Mouse (Mus musculus) MEL (cell line): Measurements from ENCODE around the gene Lman1l. TPM values are rescaled to one million over a fixed set of nuclear protein-coding genes. Genes with fewer than 3 reads are reported as not detected.

Experiments
- DNase-seq: peaks from one replicate; pipeline ENCODE4 v3.0.0; 2011; ENCODE audit warnings: low read depth, low spot score
- H3K27ac ChIP-seq: 2 replicates; pipeline ENCODE4 v1.5.1; 2012; ENCODE audit warnings: low read depth, mild to moderate bottlenecking, control low read depth, low read length, moderate library complexity; ENCODE audit not compliant: control insufficient read depth
- H3K27me3 ChIP-seq, 2 experiments: fragments of 150-350 bp in 1 of 2; sonication (generic) in 1 of 2; 2 replicates each; pipeline ENCODE4 v1.6.1; 2012; ENCODE audit warnings: low read length in 2 of 2, mild to moderate bottlenecking in 2 of 2, improper control_type of control experiment in 1 of 2, moderate library complexity in 1 of 2; ENCODE audit not compliant: insufficient read depth in 2 of 2, control insufficient read depth in 1 of 2
- H3K36me3 ChIP-seq, 2 experiments: 2 replicates each; pipeline ENCODE4 v1.6.1; 2012 to 2014; ENCODE audit warnings: low read length in 2 of 2, improper control_type of control experiment in 1 of 2, inconsistent platforms in 1 of 2, mild to moderate bottlenecking in 1 of 2; ENCODE audit not compliant: insufficient read depth in 2 of 2, control insufficient read depth in 1 of 2
- H3K4me1 ChIP-seq, 2 experiments: fragments of 150-350 bp in 1 of 2; sonication (generic) in 1 of 2; 2 replicates each; pipeline ENCODE4 v1.6.1; 2012; ENCODE audit warnings: low read length in 2 of 2, improper control_type of control experiment in 1 of 2, mild to moderate bottlenecking in 1 of 2; ENCODE audit not compliant: insufficient read depth in 2 of 2, control insufficient read depth in 1 of 2
- H3K4me3 ChIP-seq, 2 experiments: fragments of 150-350 bp in 1 of 2; sonication (generic) in 1 of 2; 2 replicates each; pipeline ENCODE4 v1.5.1; 2012; ENCODE audit warnings: low read depth in 2 of 2, low read length in 2 of 2, mild to moderate bottlenecking in 2 of 2, moderate library complexity in 2 of 2, control low read depth in 1 of 2, improper control_type of control experiment in 1 of 2; ENCODE audit not compliant: control insufficient read depth in 1 of 2, insufficient read depth in 1 of 2
- H3K79me2 ChIP-seq: 2 replicates; pipeline ENCODE4 v1.6.1; 2012; ENCODE audit warnings: mild to moderate bottlenecking, low read length, moderate library complexity; ENCODE audit not compliant: control insufficient read depth, poor library complexity, insufficient read depth
- H3K9ac ChIP-seq: 2 replicates; pipeline ENCODE4 v1.6.1; 2012; ENCODE audit warnings: low read depth, mild to moderate bottlenecking, control low read depth, low read length, moderate library complexity; ENCODE audit not compliant: control insufficient read depth, poor library complexity, severe bottlenecking
- H3K9me3 ChIP-seq: fragments of 150-350 bp; sonication (generic); replicated peaks from 2 replicates; pipeline ENCODE4 v1.6.1; 2012; ENCODE audit warnings: mild to moderate bottlenecking, low read length, improper control_type of control experiment, moderate library complexity; ENCODE audit not compliant: insufficient read depth
- BHLHE40 ChIP-seq: IDR thresholded peaks from 2 replicates; pipeline ENCODE4 v1.6.1; 2012; ENCODE audit warnings: low read depth, mild to moderate bottlenecking, inconsistent platforms, low read length, improper control_type of control experiment, borderline replicate concordance
- CHD1 ChIP-seq: IDR thresholded peaks from 2 replicates; pipeline ENCODE4 v1.6.1; 2012; ENCODE audit warnings: low read depth, mild to moderate bottlenecking, inconsistent platforms, low read length, improper control_type of control experiment
- E2F4 ChIP-seq: IDR thresholded peaks from 2 replicates; pipeline ENCODE4 v1.6.1; 2011; ENCODE audit warnings: low read depth, low read length, improper control_type of control experiment, borderline replicate concordance
- ETS1 ChIP-seq: IDR thresholded peaks from 2 replicates; pipeline ENCODE4 v1.6.1; 2012; ENCODE audit warnings: low read depth, mild to moderate bottlenecking, inconsistent platforms, low read length, improper control_type of control experiment, moderate library complexity
- GATA1 ChIP-seq: IDR thresholded peaks from 2 replicates; pipeline ENCODE4 v1.6.1; 2011; ENCODE audit warnings: low read depth, low read length, improper control_type of control experiment
- HCFC1 ChIP-seq: IDR thresholded peaks from 2 replicates; pipeline ENCODE4 v1.6.1; 2012; ENCODE audit warnings: low read depth, mild to moderate bottlenecking, inconsistent platforms, low read length, improper control_type of control experiment, moderate library complexity
- JUND ChIP-seq: IDR thresholded peaks from 2 replicates; pipeline ENCODE4 v1.6.1; 2011; ENCODE audit warnings: low read depth, mild to moderate bottlenecking, improper control_type of control experiment, low read length
- MAFK ChIP-seq: IDR thresholded peaks from 2 replicates; pipeline ENCODE4 v1.6.1; 2011; ENCODE audit warnings: low read depth, mild to moderate bottlenecking, low read length, improper control_type of control experiment, borderline replicate concordance
- MEF2A ChIP-seq: IDR thresholded peaks from 2 replicates; pipeline ENCODE4 v1.6.1; 2014; ENCODE audit warnings: low read depth, mild to moderate bottlenecking, inconsistent platforms, low read length, improper control_type of control experiment; ENCODE audit not compliant: poor library complexity, insufficient replicate concordance, severe bottlenecking; ENCODE audit errors: extremely low read depth
- MXI1 ChIP-seq: IDR thresholded peaks from 2 replicates; pipeline ENCODE4 v1.6.1; 2011; ENCODE audit warnings: mild to moderate bottlenecking, low read depth, low read length, improper control_type of control experiment
- MYB ChIP-seq: IDR thresholded peaks from 2 replicates; pipeline ENCODE4 v1.6.1; 2011; ENCODE audit warnings: mild to moderate bottlenecking, low read depth, low read length, improper control_type of control experiment
- NELFE ChIP-seq: IDR thresholded peaks from 2 replicates; pipeline ENCODE4 v1.6.1; 2011; ENCODE audit warnings: low read depth, low read length, improper control_type of control experiment
- POLR2A ChIP-seq, 2 experiments: IDR thresholded peaks; 2 replicates each; pipeline ENCODE4 v1.6.1; 2011 to 2012; ENCODE audit warnings: low read length in 2 of 2, mild to moderate bottlenecking in 2 of 2, control low read depth in 1 of 2, improper control_type of control experiment in 1 of 2, low read depth in 1 of 2, moderate library complexity in 1 of 2; ENCODE audit not compliant: control insufficient read depth in 1 of 2, insufficient read depth in 1 of 2, poor library complexity in 1 of 2
- POLR2AphosphoS2 ChIP-seq: IDR thresholded peaks from 2 replicates; pipeline ENCODE4 v1.6.1; 2011; ENCODE audit warnings: low read length, improper control_type of control experiment
- POLR2AphosphoS5 ChIP-seq: IDR thresholded peaks from 2 replicates; pipeline ENCODE4 v1.6.1; 2012; ENCODE audit warnings: low read depth, borderline replicate concordance, mild to moderate bottlenecking, inconsistent platforms, low read length, moderate library complexity, mixed read lengths
- ZC3H11A ChIP-seq: IDR thresholded peaks from 2 replicates; pipeline ENCODE4 v1.6.1; 2012; ENCODE audit warnings: low read depth, mild to moderate bottlenecking, inconsistent platforms, low read length, improper control_type of control experiment
- ZMIZ1 ChIP-seq: IDR thresholded peaks from 2 replicates; pipeline ENCODE4 v1.6.1; 2012; ENCODE audit warnings: low read depth, mild to moderate bottlenecking, inconsistent platforms, low read length, improper control_type of control experiment, moderate library complexity
- ZNF384 ChIP-seq: IDR thresholded peaks from 2 replicates; pipeline ENCODE4 v1.6.1; 2012; ENCODE audit warnings: low read depth, mild to moderate bottlenecking, inconsistent platforms, low read length, improper control_type of control experiment
- polyA plus RNA-seq, 2 experiments: library from polyadenylated mRNA; stranded (reverse) in 1 of 2; unstranded in 1 of 2; fragments of >175 nt in 1 of 2; fragments of >200 nt in 1 of 2; gene quantifications; 2 replicates each; pipeline versions ENCODE4 v1.2.1 to v1.2.4; 2012; ENCODE audit warnings: low replicate concordance in 2 of 2, low read depth in 1 of 2; ENCODE audit not compliant: insufficient read length in 2 of 2, insufficient read depth in 1 of 2, missing spikeins in 1 of 2
- total RNA-seq: library from RNA; depleted of rRNA; stranded (reverse); fragments of 300-350 nt; gene quantifications from 2 replicates; pipeline ENCODE4 v1.2.3, GENCODE M21; 2012

Lman1l gene
- total and polyA plus RNA-seq, 3 experiments = 0.08 to 0.11 TPM; not detected in 1

- TF ChIP-seq ZNF384 (no peak), BHLHE40 (no peak), NELFE (peak; percentile 61), MXI1 (peak; percentile 55; the same call in 1 of the 2 replicates), CHD1 (no peak), ETS1 (peak; percentile 43; the same call in 1 of the 2 replicates), ZMIZ1 (no peak; the same call in 1 of the 2 replicates), POLR2AphosphoS5 (no peak), E2F4 (no peak), MEF2A (no peak), MYB (no peak), POLR2AphosphoS2 (no peak), JUND (no peak), ZC3H11A (no peak), MAFK (no peak), HCFC1 (no peak; the same call in 1 of the 2 replicates), POLR2A (IDR thresholded peaks at IDR 0.05; ENCODE audit: control insufficient read depth in 1 of 2, insufficient read depth in 1 of 2, low read depth in 1 of 2, low read length in 2 of 2, poor library complexity in 1 of 2) (peak; percentile 44 to 76; a peak in 2 of 4 replicates)
These were observed 30.3 kb upstream of the Lman1l start (continued) for GRCm38 (mm10) chr9:57650786-57651311.

DNA sequence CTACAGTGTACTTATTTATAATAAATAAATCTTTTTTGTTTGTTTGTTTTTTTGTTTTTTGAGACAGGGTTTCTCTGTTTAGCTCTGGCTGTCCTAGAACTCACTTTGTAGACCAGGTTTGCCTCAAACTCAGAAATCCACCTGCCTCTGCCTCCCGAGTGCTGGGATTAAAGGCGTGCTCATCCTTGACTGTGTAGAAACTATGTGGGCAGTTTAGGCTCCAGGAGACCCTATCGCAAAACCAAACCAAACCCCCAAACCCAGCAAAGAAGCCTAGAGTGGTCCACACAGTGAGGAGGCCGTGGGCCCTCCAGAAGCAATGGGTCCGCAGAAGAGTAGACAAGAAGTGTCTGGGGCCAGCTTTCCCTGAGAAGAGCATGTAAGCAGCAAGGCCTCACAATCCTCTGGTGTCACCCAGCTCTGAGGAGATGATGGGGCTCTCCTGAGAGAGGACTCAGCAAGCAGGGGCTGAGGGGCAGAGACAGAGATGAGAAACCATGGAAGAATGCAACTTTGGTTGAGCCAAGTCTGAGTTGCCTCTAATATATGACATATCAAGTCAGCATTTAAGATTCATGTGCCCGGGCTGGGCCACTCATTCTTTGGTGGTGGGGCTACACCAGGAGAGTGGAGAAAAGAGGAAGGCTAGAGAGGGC is 29.7 kb upstream of the Lman1l start:
- Histone ChIP-seq H3K9me3 (no peaks in the 10 kb centered on the region), H3K79me2 (peaks cover 4% of the 10 kb centered on the region), H3K27ac (peak overlapping the region; percentile 94), H3K4me3 (peak overlapping the region in 1 of 2 experiments; percentile 15; a peak in 1 of 4 replicates), H3K36me3 (peaks cover 0 to 27% of the 10 kb centered on the region in 2 experiments; a peak in 2 of 4 replicates), H3K9ac (peak overlapping the region; percentile 70), H3K4me1 (peaks cover 14 to 39% of the 10 kb centered on the region in 2 experiments), H3K27me3 (no peaks in the 10 kb centered on the region)
- TF ChIP-seq GATA1 = no peak
- no peak for DNase-seq
